Mouse (Mus musculus) ES-E14 (cell line): ENCODE data around the gene Zeb2.

Experiments
- CHD2 ChIP-seq: IDR thresholded peaks from 2 replicates; pipeline ENCODE4 v1.6.1; 2014; ENCODE audit warnings: mild to moderate bottlenecking, low read depth, low read length, inconsistent platforms
- HCFC1 ChIP-seq: IDR thresholded peaks from 2 replicates; pipeline ENCODE4 v1.6.1; 2012; ENCODE audit warnings: low read length, inconsistent platforms, borderline replicate concordance; ENCODE audit not compliant: insufficient read depth
- MAFK ChIP-seq: IDR thresholded peaks from 2 replicates; pipeline ENCODE4 v1.6.1; 2014; ENCODE audit warnings: mild to moderate bottlenecking, low read depth, low read length, inconsistent platforms; ENCODE audit not compliant: insufficient read depth
- ZNF384 ChIP-seq: IDR thresholded peaks from 2 replicates; pipeline ENCODE4 v1.6.1; 2012; ENCODE audit warnings: low read depth, low read length, inconsistent platforms

DNA sequence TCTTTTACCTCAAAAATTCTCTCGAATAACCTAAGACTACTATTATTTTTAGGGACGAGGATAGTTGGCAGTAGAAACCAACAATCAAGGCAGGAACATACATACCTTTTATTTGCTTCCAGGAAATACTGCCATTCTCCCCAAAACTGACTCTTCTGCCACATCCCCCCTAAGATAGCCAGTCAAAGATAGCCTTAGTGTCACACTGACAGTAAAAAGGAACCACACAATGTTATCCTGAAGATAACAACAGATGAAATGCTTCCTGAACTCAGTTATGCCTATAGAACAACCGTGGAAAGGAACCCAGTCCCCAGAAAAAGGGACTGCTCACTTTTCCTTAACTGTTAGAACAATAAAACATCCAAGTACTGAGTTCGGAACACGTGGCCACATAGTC lies 39.8 kb downstream of the Zeb2 start:
- no peak for TF ChIP-seq HCFC1
- TF ChIP-seq MAFK = no peak
- no peak for TF ChIP-seq ZNF384
- no peak for TF ChIP-seq CHD2
